Mouse (Mus musculus) ZHBTc4 (cell line): Measurements from ENCODE around the gene Ubtd1.

Source experiments
- DNase-seq: peaks from one replicate; pipeline ENCODE4 v3.0.0-alpha.2; 2011; ENCODE audit warnings: low read depth, low spot score

Gene Ubtd1

DNA sequence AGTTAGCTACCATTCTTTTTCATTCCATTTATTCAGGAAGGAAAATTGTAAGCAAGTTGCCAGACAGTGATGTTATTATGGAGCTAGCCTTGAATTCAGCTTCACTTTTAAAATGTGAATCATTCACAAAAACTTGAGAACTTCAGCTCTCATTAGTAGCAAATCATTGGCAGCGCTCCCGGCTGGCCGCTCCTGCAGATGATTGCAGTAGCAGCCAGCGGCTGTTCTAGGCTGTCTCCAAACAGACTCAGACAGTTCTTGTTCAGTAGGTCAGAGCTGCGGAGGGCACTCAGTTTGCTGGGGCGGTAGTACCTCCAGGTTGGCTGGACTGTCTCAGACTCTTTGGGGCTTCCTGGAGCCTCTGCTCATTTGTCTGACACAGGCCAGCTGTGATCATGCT is 11.9 kb downstream of the Ubtd1 start:
- DNase-seq, result no peak

- DNase-seq, result no peak
These were observed 12.5 kb downstream of the Ubtd1 start for GRCm38 (mm10) chr19:41994023-41994422.

- DNase-seq, result no peak
These were observed 13.9 kb downstream of the Ubtd1 start for GRCm38 (mm10) chr19:41995483-41995882.

- DNase-seq, result no peak
These were observed 15.5 kb downstream of the Ubtd1 start for GRCm38 (mm10) chr19:41997090-41997489.

- no peak for DNase-seq
These were observed 17.4 kb downstream of the Ubtd1 start for GRCm38 (mm10) chr19:41998770-41999548.

GRCm38 (mm10) chr19:41999688-42000283 is 18.2 kb downstream of the Ubtd1 start:
- DNase-seq, result no peak

GRCm38 (mm10) chr19:42000446-42000958 is 18.9 kb downstream of the Ubtd1 start:
- peak; percentile 53 for DNase-seq

GRCm38 (mm10) chr19:42001253-42001980 is 19.9 kb downstream of the Ubtd1 start:
- no peak for DNase-seq

DNA sequence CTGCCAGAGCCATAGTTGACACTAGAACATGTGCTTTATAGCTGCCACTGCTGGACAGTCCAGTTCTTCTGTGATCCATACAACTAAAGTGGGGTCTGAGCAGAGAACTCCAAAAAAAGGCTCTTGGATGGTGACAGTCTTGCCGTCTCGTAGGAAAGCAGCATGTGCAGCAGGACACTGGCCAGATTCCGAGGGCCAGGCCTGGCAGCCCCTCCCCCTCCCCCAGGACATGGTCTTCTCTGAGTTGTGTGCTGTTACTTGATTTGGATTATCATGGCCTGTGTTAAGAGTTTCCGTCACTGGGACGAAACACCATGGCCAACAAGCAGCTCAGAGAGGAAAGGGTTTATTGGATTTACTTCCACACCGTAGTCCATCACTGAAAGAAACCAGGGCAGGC is 22.7 kb downstream of the Ubtd1 start:
- no peak for DNase-seq

- no peak for DNase-seq
These were observed 24.1 kb downstream of the Ubtd1 start for GRCm38 (mm10) chr19:42005616-42006015.

- no peak for DNase-seq
These were observed 25.0 kb downstream of the Ubtd1 start for GRCm38 (mm10) chr19:42006568-42006967.

DNA sequence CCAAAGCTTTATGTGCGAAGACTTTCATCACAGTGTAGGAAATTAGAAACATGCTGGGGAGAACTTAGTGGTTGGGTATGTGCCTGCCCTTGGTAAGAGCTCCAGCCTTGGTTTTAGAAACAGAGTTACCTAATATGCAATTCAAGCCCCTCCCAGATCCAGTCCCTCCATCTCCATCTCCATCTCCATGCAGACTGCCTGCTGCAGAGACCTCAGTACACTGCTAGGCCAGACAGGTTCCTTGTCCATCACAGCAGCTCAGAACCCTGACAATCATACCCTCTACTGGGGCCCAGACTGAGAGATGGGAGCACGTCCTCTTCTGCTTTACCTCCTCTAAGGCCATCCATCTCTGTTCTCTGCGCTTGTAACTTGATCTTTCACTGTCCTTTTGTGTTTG is 27.0 kb downstream of the Ubtd1 start:
- peak; percentile 48 for DNase-seq

GRCm38 (mm10) chr19:42009067-42009466 is 27.5 kb downstream of the Ubtd1 start:
- no peak for DNase-seq

GRCm38 (mm10) chr19:42010436-42010835 is 28.9 kb downstream of the Ubtd1 start:
- no peak for DNase-seq

DNA sequence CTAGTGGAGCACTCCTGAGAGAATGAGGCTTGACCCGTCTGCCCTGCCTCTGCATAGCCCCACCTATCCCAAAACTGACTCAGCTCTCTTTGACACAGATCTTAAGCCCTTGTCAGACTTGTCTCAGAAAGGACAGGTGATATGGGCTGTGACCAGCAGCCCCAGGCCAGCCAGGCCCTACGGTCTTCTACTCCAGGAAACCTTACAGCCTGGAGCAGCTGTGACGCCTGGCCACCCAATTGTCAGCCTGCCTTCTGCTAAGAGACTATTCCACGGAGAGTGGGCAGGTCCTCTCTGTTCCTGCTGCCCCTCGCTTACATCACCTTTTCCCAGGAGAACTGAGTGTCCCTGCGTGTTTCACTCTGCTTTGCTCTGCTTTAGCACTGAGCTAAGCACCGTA is 29.6 kb downstream of the Ubtd1 start:
- DNase-seq, result no peak

DNA sequence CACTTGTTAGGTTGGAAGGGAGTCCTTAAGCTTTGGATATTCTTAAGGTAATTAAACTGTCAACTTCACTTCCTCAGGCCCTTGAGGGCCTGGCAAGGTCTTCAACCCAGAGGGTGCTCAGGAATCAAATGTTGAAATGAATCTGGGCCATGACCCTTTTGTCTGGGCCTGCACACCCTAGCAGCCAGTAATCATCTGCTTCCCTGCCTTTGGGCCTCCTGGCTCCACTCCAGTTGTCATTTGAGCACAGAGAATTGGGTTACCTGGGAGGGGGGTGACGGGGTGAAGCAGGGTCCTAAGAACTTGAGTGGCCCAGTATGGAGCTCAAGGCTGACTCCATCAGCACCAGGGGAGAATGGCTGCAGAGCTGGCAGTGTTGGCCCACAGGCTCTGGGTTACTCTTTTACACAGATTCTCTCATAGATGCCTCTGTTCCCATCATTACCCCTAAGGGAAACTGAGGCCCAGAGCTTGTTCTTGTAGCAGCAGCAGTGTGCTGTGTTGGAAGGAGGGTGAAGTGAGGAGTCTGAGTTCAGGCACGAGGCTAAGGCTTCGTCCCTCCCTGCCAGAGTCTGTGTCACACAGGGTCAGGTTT is 32.8 kb downstream of the Ubtd1 start:
- no peak for DNase-seq

DNA sequence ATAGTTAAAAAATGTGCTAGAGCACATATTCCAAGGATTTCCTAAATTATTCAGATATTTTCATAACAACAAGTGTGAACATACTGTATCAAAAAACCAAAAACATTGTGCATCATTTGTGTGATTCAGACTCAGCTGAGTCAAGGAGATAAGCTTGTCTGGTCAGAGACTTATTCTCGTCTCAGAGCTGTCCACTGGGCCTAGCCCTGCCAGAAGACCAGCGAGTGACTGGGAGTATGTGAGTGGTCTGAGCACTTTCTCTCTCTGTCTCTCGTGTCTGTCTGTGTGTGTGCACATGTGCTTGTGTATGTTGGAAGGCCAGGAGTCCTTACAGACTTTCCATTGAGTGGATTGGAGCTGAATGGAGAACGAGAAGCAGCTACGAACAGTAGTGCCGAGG is 33.4 kb downstream of the Ubtd1 start:
- no peak for DNase-seq

DNA sequence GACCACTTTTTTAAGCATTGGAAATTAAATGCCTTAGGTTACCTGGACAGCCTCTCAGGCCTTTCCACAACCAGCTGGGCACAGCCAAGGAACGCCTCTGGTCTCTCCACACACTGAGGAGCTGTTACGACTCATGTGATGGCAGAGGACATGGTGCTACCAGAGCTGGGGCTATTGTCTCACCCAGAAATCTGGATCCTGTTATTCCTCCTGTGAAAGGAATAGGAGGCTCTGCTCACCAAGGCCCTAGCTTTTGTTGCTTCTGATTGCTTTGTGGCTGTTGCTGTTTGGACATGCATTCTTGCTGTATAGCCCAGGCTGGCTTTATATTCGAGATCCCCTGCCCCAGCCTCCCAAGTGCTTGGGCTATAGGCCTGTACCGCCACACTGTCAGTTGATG is 34.7 kb downstream of the Ubtd1 start:
- no peak for DNase-seq

- no peak for DNase-seq
These were observed 35.3 kb downstream of the Ubtd1 start for GRCm38 (mm10) chr19:42016840-42017239.

- no peak for DNase-seq
These were observed 36.1 kb downstream of the Ubtd1 start for GRCm38 (mm10) chr19:42017399-42018247.

- peak; percentile 52 for DNase-seq
These were observed 37.5 kb downstream of the Ubtd1 start for GRCm38 (mm10) chr19:42019011-42019522.
